Mouse (Mus musculus) CH12.LX (cell line): ENCODE measurements around the gene Dhx33.

Source experiments
- CHD2 ChIP-seq: IDR thresholded peaks from 2 replicates; pipeline ENCODE4 v1.6.1; 2011; ENCODE audit warnings: low read length, improper control_type of control experiment
- CTCF ChIP-seq, 2 experiments: IDR thresholded peaks in 1 of 2; conservative IDR thresholded peaks in 1 of 2; 2 replicates each; pipeline ENCODE4 v1.5.1; 2011 to 2012; ENCODE audit warnings: low read depth in 2 of 2, low read length in 2 of 2, improper control_type of control experiment in 1 of 2, inconsistent platforms in 1 of 2, mild to moderate bottlenecking in 1 of 2, moderate library complexity in 1 of 2
- EP300 ChIP-seq: IDR thresholded peaks from 2 replicates; pipeline ENCODE4 v1.6.1; 2011; ENCODE audit warnings: low read length, improper control_type of control experiment
- ETS1 ChIP-seq: conservative IDR thresholded peaks from 2 replicates; pipeline ENCODE4 v1.6.1; 2012; ENCODE audit warnings: low read depth, mild to moderate bottlenecking, inconsistent platforms, low read length, improper control_type of control experiment, moderate library complexity
- IRF4 ChIP-seq: IDR thresholded peaks from 2 replicates; pipeline ENCODE4 v1.6.1; 2014; ENCODE audit warnings: low read depth, mild to moderate bottlenecking, inconsistent platforms, low read length, improper control_type of control experiment
- MEF2A ChIP-seq: IDR thresholded peaks from 2 replicates; pipeline ENCODE4 v1.6.1; 2014; ENCODE audit warnings: low read depth, mild to moderate bottlenecking, inconsistent platforms, low read length, improper control_type of control experiment, borderline replicate concordance
- MYC ChIP-seq: IDR thresholded peaks from 2 replicates; pipeline ENCODE4 v1.6.1; 2011; ENCODE audit warnings: low read depth, mild to moderate bottlenecking, improper control_type of control experiment, low read length
- NELFE ChIP-seq: IDR thresholded peaks from 2 replicates; pipeline ENCODE4 v1.6.1; 2011; ENCODE audit warnings: low read depth, low read length, improper control_type of control experiment
- POLR2A ChIP-seq: IDR thresholded peaks from 2 replicates; pipeline ENCODE4 v1.6.1; 2011; ENCODE audit warnings: low read depth, mild to moderate bottlenecking, improper control_type of control experiment, low read length
- RCOR1 ChIP-seq: conservative IDR thresholded peaks from 2 replicates; pipeline ENCODE4 v1.6.1; 2012; ENCODE audit warnings: low read depth, mild to moderate bottlenecking, inconsistent platforms, low read length, improper control_type of control experiment
- SMC3 ChIP-seq: IDR thresholded peaks from 2 replicates; pipeline ENCODE4 v1.6.1; 2011; ENCODE audit warnings: low read depth, low read length, improper control_type of control experiment

DNA sequence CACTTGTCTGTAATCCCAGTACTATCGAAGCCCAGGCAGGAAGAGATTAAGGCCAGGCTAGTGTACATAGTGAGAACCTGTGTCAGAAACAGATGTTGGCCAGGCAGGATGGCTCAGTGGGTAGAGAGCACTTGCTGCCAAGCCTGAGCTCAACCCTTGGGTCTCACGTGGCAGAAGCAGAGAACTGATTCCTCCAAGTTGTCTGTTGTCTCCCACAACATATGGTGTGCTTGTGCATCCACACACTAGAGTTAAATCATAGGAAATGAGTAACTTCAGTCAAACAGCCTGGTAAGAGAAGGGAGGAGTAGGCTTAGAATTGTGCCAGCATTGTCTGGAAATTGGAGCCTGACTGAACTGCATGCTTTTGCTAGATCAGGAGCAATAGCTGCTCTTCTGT, 29.0 kb downstream of the Dhx33 start:
- TF ChIP-seq CHD2 = no peak
- TF ChIP-seq ETS1 = no peak
- TF ChIP-seq CTCF (conservative IDR thresholded peaks at IDR 0.05 in 1 of 2, IDR thresholded peaks at IDR 0.05 in 1 of 2; ENCODE audit: low read depth in 2 of 2, low read length in 2 of 2) = no peak
- TF ChIP-seq MEF2A = no peak
- TF ChIP-seq POLR2A = no peak
- TF ChIP-seq RCOR1 = no peak
- TF ChIP-seq IRF4 = no peak
- TF ChIP-seq NELFE = no peak
- TF ChIP-seq SMC3 = no peak
- no peak for TF ChIP-seq EP300
- TF ChIP-seq MYC = no peak
